Mouse (Mus musculus) heart, embryonic 13.5 days (tissue): Measurements from ENCODE around the gene Gm16503. TPM values are rescaled to one million over a fixed set of nuclear protein-coding genes. Genes with fewer than 3 reads are reported as not detected.
"Not testable (repeated sequence)": the region's sequence is repeated elsewhere in the genome, so short reads cannot be mapped to it uniquely, and the experiment has no call there.

Experiments
- ATAC-seq: fragments of 200-750 bp; cut with Nextera tagmentation; 2 replicates; pipeline ENCODE4 v1.8.0; 2017; ENCODE audit warnings: moderate TSS enrichment; ENCODE audit not compliant: insufficient number of reproducible peaks, low FRiP score, low TSS enrichment; ENCODE audit errors: extremely low read depth
- H3K27ac ChIP-seq: fragments of 300-500 bp; sonication (generic); replicated peaks from 2 replicates; pipeline ENCODE4 v1.5.1; 2015; ENCODE audit warnings: moderate library complexity, mild to moderate bottlenecking, inconsistent platforms
- H3K27me3 ChIP-seq: fragments of 300-500 bp; sonication (generic); replicated peaks from 2 replicates; pipeline ENCODE4 v1.6.1; 2015; ENCODE audit warnings: mild to moderate bottlenecking, inconsistent platforms
- H3K36me3 ChIP-seq: fragments of 300-500 bp; sonication (generic); 2 replicates; pipeline ENCODE4 v1.6.1; 2015; ENCODE audit warnings: mild to moderate bottlenecking, inconsistent platforms
- H3K4me1 ChIP-seq: fragments of 300-500 bp; sonication (generic); 2 replicates; pipeline ENCODE4 v1.6.1; 2015; ENCODE audit warnings: inconsistent platforms
- H3K4me2 ChIP-seq: fragments of 300-500 bp; sonication (generic); 2 replicates; pipeline ENCODE4 v1.6.1; 2015; ENCODE audit warnings: inconsistent platforms, mild to moderate bottlenecking, moderate library complexity
- H3K4me3 ChIP-seq: fragments of 300-500 bp; sonication (generic); 2 replicates; pipeline ENCODE4 v1.5.1; 2015; ENCODE audit warnings: moderate library complexity, mild to moderate bottlenecking, inconsistent platforms
- H3K9ac ChIP-seq: fragments of 300-500 bp; sonication (generic); 2 replicates; pipeline ENCODE4 v1.6.1; 2015; ENCODE audit warnings: inconsistent platforms, mild to moderate bottlenecking, moderate library complexity
- H3K9me3 ChIP-seq: fragments of 300-500 bp; sonication (generic); 2 replicates; pipeline ENCODE4 v1.6.1; 2016; ENCODE audit warnings: inconsistent platforms
- WGBS: fragments of 180-500 bp; shearing (Covaris S2); methylation state at CpG from one replicate; pipeline ENCODE4 v1.1.7; 2015; ENCODE audit warnings: mixed read lengths; 5-methylcytosine and 5-hydroxymethylcytosine counted together
- polyA plus RNA-seq: library from polyadenylated mRNA; unstranded; fragments of >200 nt; fragmentation: Nextera tagmentation; extraction: Ambion mirVana; gene quantifications from 2 replicates; pipeline ENCODE4 v1.2.1, GENCODE M21; 2015

Gene Gm16503
- polyA plus RNA-seq, 1 experiment from 2014 or later, result 0.25 TPM

DNA sequence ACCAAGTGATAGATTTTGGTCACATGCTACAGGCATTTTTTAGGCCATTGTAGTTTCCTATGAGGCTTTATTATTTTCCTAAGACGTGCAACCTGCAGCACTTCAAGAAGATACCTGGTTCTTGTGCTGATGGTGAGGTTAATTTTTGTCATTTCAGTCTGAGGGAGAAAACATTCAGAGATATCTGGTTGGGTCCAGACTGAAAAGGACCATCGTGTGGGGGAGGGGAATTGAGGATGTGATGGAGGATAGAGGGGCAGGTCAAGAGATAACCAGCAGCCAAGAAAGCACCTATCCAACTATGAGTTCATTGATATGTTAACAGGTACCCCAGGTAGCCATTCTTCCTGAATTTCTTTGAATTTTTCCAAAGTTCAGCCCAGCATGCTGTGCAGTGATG is 14.3 kb downstream of the Gm16503 start:
- not testable (repeated sequence) for H3K4me1 ChIP-seq, ATAC-seq, H3K4me3 ChIP-seq, H3K4me2 ChIP-seq, H3K27ac ChIP-seq, H3K9ac ChIP-seq, H3K36me3 ChIP-seq, H3K27me3 ChIP-seq
- 49% methylated on average over 2 of the region's 2 CpGs for WGBS
- peaks cover 48% of the 10 kb centered on the region for H3K9me3 ChIP-seq

DNA sequence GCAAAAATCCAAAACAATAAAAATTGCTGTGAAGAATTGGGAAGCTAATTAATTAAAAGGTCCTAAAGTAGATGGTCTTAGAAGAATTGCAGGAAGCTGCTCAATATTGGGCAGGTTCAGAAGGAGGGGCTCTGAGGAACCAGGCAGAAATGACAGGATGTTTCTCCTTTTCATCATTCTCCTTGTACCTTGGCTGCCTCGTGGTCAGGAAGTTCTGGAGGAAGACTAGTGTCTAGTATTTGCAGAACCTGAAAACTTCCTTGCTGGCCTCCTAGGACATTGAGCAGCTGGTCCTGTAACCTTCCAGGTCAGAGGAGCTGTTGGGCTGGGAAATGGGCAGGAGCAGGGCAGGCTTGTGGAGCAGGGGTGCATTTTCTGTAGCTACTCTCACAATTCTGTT is 16.9 kb downstream of the Gm16503 start:
- H3K36me3 ChIP-seq, H3K27me3 ChIP-seq, H3K4me1 ChIP-seq, H3K9ac ChIP-seq, H3K27ac ChIP-seq, ATAC-seq, H3K4me2 ChIP-seq, H3K4me3 ChIP-seq: not testable (repeated sequence)
- 34% methylated on average over 1 of the region's 1 CpGs for WGBS
- peaks cover 41% of the 10 kb centered on the region for H3K9me3 ChIP-seq

DNA sequence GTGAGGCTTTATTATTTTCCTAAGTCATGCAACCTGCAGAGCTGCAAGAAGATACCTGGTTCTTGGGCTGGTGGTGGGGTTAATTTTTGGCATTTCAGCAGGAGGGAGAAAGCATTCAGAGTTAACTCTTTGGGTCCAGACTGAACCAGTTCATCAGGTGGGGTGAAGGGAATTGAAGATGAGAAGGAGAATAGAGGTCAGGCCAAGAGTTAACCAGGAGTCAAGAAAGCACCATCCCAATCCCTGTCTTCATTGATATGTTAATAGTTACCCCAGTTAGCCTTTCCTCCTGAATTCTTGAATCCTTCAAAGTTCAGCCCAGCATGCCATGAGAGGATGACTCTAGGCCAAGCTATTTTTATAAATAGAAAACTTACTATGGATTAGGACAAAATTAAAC is 18.0 kb downstream of the Gm16503 start:
- not testable (repeated sequence) for H3K4me1 ChIP-seq, H3K36me3 ChIP-seq, H3K27me3 ChIP-seq, ATAC-seq, H3K4me2 ChIP-seq, H3K27ac ChIP-seq, H3K9ac ChIP-seq, H3K4me3 ChIP-seq
- H3K9me3 ChIP-seq, result peaks cover 36% of the 10 kb centered on the region

DNA sequence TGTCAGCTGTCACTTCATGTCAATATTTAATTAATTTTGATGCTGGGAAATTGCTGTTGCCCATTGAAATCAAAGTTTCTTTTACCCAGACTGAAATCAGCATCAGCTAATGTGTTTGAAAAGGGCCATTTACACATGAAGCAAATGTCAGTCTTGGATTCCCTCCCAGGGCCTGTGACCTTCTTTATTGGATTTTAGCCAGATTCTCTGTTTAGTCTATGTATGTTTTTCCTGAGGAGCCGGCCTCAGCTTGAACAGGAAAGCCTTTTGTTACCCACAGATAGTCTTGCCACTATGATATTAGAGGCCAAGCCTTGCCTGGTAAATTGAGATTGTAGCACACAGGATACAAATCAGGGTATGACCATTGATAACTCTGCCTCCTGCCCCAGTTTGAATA is 19.1 kb downstream of the Gm16503 start:
- WGBS, result 35% methylated on average over 1 of the region's 1 CpGs
- H3K4me3 ChIP-seq, H3K27ac ChIP-seq, H3K9ac ChIP-seq, ATAC-seq, H3K27me3 ChIP-seq, H3K4me1 ChIP-seq, H3K4me2 ChIP-seq, H3K36me3 ChIP-seq: not testable (repeated sequence)
- peaks cover 29% of the 10 kb centered on the region; the same call in 1 of the 2 replicates for H3K9me3 ChIP-seq

DNA sequence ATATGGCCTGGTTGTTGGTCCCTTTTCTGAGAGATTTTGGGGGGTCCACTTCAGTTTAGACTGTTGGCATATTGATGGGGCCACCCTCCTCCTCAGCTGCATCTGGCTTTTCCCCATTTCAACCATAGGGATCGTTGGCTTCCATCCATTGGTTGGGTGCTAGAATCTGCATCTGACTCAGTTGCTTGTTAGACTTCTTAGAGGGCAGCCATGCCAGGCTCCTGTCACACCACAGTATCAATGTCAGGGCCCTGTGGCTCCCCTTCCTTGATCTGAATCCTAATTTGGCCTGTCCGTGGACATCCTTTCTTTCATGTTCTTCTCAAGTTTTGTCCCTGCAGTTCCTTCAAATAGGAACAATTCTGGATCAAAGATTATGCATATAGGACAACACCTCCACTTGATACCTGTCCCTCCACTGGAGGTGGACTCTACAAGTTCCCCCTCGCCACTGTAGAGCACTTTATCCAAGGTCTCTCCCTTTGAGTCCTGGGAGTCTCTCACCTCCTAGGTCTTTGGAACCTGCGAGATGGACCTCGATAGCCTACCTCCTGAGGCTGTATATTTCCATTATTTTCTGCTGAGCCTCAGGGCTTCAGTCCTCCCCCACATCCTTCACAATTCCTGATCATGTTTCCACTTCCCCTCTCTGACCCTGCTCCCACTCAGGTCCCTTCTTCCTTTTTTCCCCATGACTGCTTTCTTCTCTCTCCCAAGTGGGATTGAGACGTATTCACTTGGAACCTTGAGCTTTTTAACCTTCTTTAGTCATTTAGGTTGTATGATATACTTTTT is 25.6 kb downstream of the Gm16503 start:
- Histone ChIP-seq H3K9ac (no peak overlapping the region), H3K4me2 (no peak overlapping the region), H3K27me3 (no peaks in the 10 kb centered on the region), H3K9me3 (peaks cover 17% of the 10 kb centered on the region; the same call in 1 of the 2 replicates), H3K36me3 (no peaks in the 10 kb centered on the region), H3K4me1 (no peaks in the 10 kb centered on the region), H3K27ac (no peak overlapping the region), H3K4me3 (no peak overlapping the region)
- ATAC-seq, result no peak
- 59% methylated on average over 6 of the region's 6 CpGs for WGBS

DNA sequence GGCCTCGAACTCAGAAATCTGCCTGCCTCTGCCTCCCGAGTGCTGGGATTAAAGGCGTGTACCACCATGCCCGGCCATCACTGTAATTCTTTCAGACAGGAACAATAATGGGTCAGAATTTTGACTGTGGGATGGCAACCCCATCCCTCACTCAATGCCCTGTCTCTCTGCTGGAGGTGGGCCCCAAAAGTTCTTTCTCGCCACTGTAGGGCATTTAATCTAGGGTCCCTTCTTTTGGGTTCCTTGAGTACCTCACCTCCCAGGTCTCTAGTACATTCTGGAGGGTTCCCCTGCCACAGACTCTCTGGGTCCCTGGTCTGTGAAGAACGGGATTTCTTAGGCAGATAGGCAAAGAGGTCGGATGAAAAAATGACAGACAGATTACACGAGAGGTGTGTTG is 31.1 kb downstream of the Gm16503 start:
- WGBS, result 69% methylated on average over 8 of the region's 8 CpGs
- H3K36me3 ChIP-seq, H3K27me3 ChIP-seq, ATAC-seq, H3K4me2 ChIP-seq, H3K9ac ChIP-seq, H3K27ac ChIP-seq, H3K4me3 ChIP-seq, H3K4me1 ChIP-seq: not testable (repeated sequence)
- peaks cover 38% of the 10 kb centered on the region; the same call in 1 of the 2 replicates for H3K9me3 ChIP-seq

DNA sequence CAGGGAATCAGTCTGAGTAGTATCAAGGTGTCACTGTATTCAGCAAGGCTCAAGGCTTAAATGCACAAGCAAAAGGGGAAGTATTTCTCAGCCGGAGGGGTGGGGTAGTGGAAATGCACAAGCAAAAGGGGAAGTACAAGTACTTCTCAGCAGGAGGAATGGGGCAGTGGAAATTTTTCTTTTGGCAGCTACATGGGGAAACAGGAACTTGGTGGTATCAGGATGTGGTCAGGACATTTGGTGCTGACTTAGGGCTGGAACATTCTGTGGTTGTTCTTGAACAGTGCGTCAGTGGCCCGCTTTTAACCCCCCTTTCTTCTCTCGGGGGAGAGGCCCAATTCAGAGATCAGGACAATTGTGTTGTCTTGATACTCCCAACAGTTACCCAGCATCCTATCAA is 39.4 kb downstream of the Gm16503 start:
- not testable (repeated sequence) for ATAC-seq, H3K27ac ChIP-seq, H3K36me3 ChIP-seq, H3K27me3 ChIP-seq, H3K4me2 ChIP-seq, H3K4me3 ChIP-seq, H3K9ac ChIP-seq, H3K4me1 ChIP-seq
- peaks cover 31% of the 10 kb centered on the region for H3K9me3 ChIP-seq
- WGBS, result 77% methylated on average over 4 of the region's 4 CpGs

DNA sequence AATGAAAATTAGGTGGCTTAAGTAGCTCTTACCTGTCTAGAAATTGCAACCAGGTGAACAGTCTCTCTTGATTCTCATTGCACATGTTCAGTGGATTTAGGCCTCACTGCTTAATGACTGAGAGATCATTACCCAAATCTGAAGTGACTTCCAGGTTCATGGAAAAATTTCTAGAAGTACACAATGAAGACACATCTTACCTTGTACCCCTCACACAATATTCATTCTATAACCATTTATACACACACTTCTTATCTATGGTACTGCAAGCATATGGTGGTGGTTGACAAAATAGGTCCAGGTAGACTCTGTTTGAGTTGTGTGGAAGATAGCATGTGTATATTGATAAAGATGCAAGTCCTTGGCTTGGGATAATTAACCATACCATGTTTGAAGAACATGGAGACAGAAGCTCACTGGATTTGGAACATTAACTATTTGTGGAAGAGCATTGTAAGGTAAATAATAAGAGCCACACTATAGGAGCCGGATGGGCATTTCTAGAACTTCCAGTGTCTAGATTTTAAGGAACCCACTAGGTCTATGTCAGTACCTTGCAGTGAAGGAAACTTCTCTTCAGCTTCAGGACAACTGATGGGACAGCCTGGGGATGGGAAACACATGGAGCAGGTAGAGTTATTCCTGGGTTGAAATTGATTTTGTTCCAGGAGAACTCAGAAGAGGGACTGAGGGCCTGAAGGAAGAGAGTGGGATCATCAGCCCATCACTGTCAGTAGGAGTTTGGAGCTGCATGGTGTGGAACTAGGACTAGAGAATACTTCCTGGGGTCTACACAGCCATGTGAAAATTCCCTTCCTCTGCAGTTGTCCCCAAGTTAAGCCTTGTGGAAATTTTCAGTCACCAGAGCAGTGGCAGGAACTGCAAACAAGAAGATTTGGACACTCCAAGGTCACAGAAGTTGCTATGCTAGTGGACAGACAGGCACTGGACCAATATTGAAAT is 46.8 kb downstream of the Gm16503 start:
- peak; percentile 37 for ATAC-seq

More for the DNA sequence above, 46.8 kb downstream of the Gm16503 start:
- Histone ChIP-seq H3K36me3 (no peaks in the 10 kb centered on the region), H3K27me3 (no peaks in the 10 kb centered on the region), H3K4me1 (no peaks in the 10 kb centered on the region), H3K9me3 (peaks cover 39% of the 10 kb centered on the region), H3K27ac (no peak overlapping the region), H3K9ac (no peak overlapping the region), H3K4me2 (no peak overlapping the region), H3K4me3 (no peak overlapping the region)
- 51% methylated on average over 1 of the region's 1 CpGs for WGBS

Other genes starting within 250 kb of the Gm16503 start
- not detected in 2 replicates for gene Zfp988, start 234.5 kb upstream of the Gm16503 start, polyA plus RNA-seq
- gene Zfp978, start 178.9 kb upstream of the Gm16503 start, polyA plus RNA-seq, result 0.17 TPM in 1 of 2 replicates, not detected in the other
- 5.4 and 5.5 TPM in 2 replicates for gene Zfp982, start 47.8 kb upstream of the Gm16503 start, polyA plus RNA-seq
- gene Zfp985, start 13.1 kb downstream of the Gm16503 start, polyA plus RNA-seq, result 0.07 and 0.10 TPM in 2 replicates
- 3.0 and 3.3 TPM in 2 replicates for gene Zfp979, start 102.3 kb downstream of the Gm16503 start, polyA plus RNA-seq
- gene Zfp534, start 162.3 kb downstream of the Gm16503 start, polyA plus RNA-seq, result not detected in 2 replicates